Mouse (Mus musculus) erythroid progenitor cell, adult 5-6 weeks (primary cell): ENCODE results near the gene Olfr1274-ps. TPM values are rescaled to one million over a fixed set of nuclear protein-coding genes. Genes with fewer than 3 reads are reported as not detected.

Experiments
- total RNA-seq, 2 experiments: library from RNA; stranded (forward) in 1 of 2; stranded (reverse) in 1 of 2; fragments of 150-400 nt in 1 of 2; fragments of 186-747, 209-891 nt in 1 of 2; gene quantifications; 2 replicates each; pipeline versions ENCODE4 v1.2.3 to v1.2.4; 2015 to 2017; ENCODE audit warnings: low replicate concordance in 2 of 2

The Olfr1274-ps gene
- total RNA-seq, 2 experiments from 2014 or later, result not detected

Other genes starting within 250 kb of the Olfr1274-ps start
- gene Olfr1270, start 245.6 kb upstream of the Olfr1274-ps start, total RNA-seq (2015; ENCODE audit: low replicate concordance), result not detected in 2 replicates
- not detected in 2 replicates for gene Olfr1270, start 245.6 kb upstream of the Olfr1274-ps start, total RNA-seq (2017; ENCODE audit: low replicate concordance)
- gene Olfr1506, start 174.2 kb upstream of the Olfr1274-ps start, total RNA-seq (2015; ENCODE audit: low replicate concordance), result not detected in 2 replicates
- gene Olfr1506, start 174.2 kb upstream of the Olfr1274-ps start, total RNA-seq (2017; ENCODE audit: low replicate concordance), result 1.2 and 2.8 TPM in 2 replicates
- not detected in 2 replicates for gene Olfr142, start 141.1 kb upstream of the Olfr1274-ps start, total RNA-seq (2015; ENCODE audit: low replicate concordance)
- not detected in 2 replicates for gene Olfr142, start 141.1 kb upstream of the Olfr1274-ps start, total RNA-seq (2017; ENCODE audit: low replicate concordance)
- gene Olfr1271, start 127.7 kb upstream of the Olfr1274-ps start, total RNA-seq (2015; ENCODE audit: low replicate concordance), result not detected in 2 replicates
- gene Olfr1271, start 127.7 kb upstream of the Olfr1274-ps start, total RNA-seq (2017; ENCODE audit: low replicate concordance), result not detected in 2 replicates
- not detected in 2 replicates for gene Olfr1272, start 105.8 kb upstream of the Olfr1274-ps start, total RNA-seq (2015; ENCODE audit: low replicate concordance)
- not detected in 2 replicates for gene Olfr1272, start 105.8 kb upstream of the Olfr1274-ps start, total RNA-seq (2017; ENCODE audit: low replicate concordance)
- 1.8 TPM in 1 of 2 replicates, not detected in the other for gene Gm13769, start 76.5 kb upstream of the Olfr1274-ps start, total RNA-seq (2015; ENCODE audit: low replicate concordance)
- not detected in 2 replicates for gene Gm13769, start 76.5 kb upstream of the Olfr1274-ps start, total RNA-seq (2017; ENCODE audit: low replicate concordance)
- 22.0 and 26.4 TPM in 2 replicates for gene Ptprj, start 182.0 kb downstream of the Olfr1274-ps start, total RNA-seq (2015; ENCODE audit: low replicate concordance)
- gene Ptprj, start 182.0 kb downstream of the Olfr1274-ps start, total RNA-seq (2017; ENCODE audit: low replicate concordance), result 14.8 and 19.1 TPM in 2 replicates